Comparison of ENCODE assay signal across 21 mouse cellular contexts in genomic region chr4:53150516-53150915, GRCm38 (mm10). TPM values are rescaled to one million over a fixed set of nuclear protein-coding genes. Genes with fewer than 3 reads are reported as not detected.
DNase-seq lines count a peak whose midpoint lies in the region; ATAC-seq and TF ChIP-seq lines count a peak whose summit lies in the region.
"Had no signal": no experiment of that assay in that cellular context is flagged by ENCODE, and none has a peak within 500 bp of the region (broad histone marks: within the 10 kb centered on the region; RNA-seq: fewer than 3 reads in every experiment).

No protein-coding gene starts in this region.

- no peaks in the 10 kb centered on the region for H3K27me3 ChIP-seq in liver, adult 2 months (ENCODE audit: control insufficient read depth, insufficient read depth, low read length)
- no peaks in the 10 kb centered on the region for H3K27me3 ChIP-seq in liver, embryonic 11.5 days (replicated peaks; ENCODE audit: control insufficient read depth, insufficient read depth, low read length)
- peaks cover 5% of the 10 kb centered on the region for H3K27me3 ChIP-seq in CH12.LX (replicated peaks)
- no peaks in the 10 kb centered on the region for H3K27me3 ChIP-seq in midbrain, embryonic 14.5 days (ENCODE audit: control insufficient read depth, insufficient read depth, low read length)
- H3K27me3 ChIP-seq: kidney, embryonic 15.5 days; liver, embryonic 13.5 days; neural tube, embryonic 12.5 days had no signal

- peaks cover 29% of the 10 kb centered on the region for H3K79me2 ChIP-seq in liver, adult 2 months (ENCODE audit: control insufficient read depth, insufficient read depth, low read length)
- H3K79me2 ChIP-seq in CH12.LX (replicated peaks; ENCODE audit: control insufficient read depth, extremely low read depth, insufficient read depth, poor library complexity, severe bottlenecking): no peaks in the 10 kb centered on the region

- 60% methylated on average over 8 of the region's 8 CpGs for WGBS in liver, adult 2 months
- WGBS in liver, embryonic 11.5 days: 80% methylated on average over 8 of the region's 8 CpGs
- WGBS in midbrain, embryonic 14.5 days: 39% methylated on average over 8 of the region's 8 CpGs

- TF ChIP-seq RAD21 in CH12.LX (IDR thresholded peaks at IDR 0.05; ENCODE audit: low read depth, low read length): no peak

- peak; percentile 53; the same call in 1 of the 2 replicates for TF ChIP-seq EP300 in CH12.LX (IDR thresholded peaks at IDR 0.05; ENCODE audit: low read length)

- H3K27ac ChIP-seq in liver, adult 2 months (replicated peaks; ENCODE audit: insufficient read depth, low read depth, low read length): no peak overlapping the region
- H3K27ac ChIP-seq in liver, embryonic 11.5 days (ENCODE audit: low read depth, low read length): no peak overlapping the region
- no peak overlapping the region for H3K27ac ChIP-seq in CH12.LX (ENCODE audit: insufficient read depth, low read depth)
- 0 out of 2 replicates have a peak overlapping the region, but pooled peaks have one; percentile 8 for H3K27ac ChIP-seq in midbrain, embryonic 14.5 days (replicated peaks; ENCODE audit: low read depth, low read length)
- H3K27ac ChIP-seq: gastrocnemius, adult 2 months; kidney, embryonic 15.5 days; liver, embryonic 13.5 days; neural tube, embryonic 12.5 days had no signal

- no peak overlapping the region for H3K9ac ChIP-seq in liver, adult 2 months (ENCODE audit: low read depth, low read length)
- H3K9ac ChIP-seq in liver, embryonic 11.5 days (ENCODE audit: low read depth, low read length): no peak overlapping the region
- no peak overlapping the region for H3K9ac ChIP-seq in CH12.LX (ENCODE audit: insufficient read depth, low read depth)
- no peak overlapping the region for H3K9ac ChIP-seq in midbrain, embryonic 14.5 days (replicated peaks; ENCODE audit: low read length)
- H3K9ac ChIP-seq: forebrain, postnatal 0 days; kidney, embryonic 15.5 days; liver, embryonic 13.5 days; neural tube, embryonic 12.5 days had no signal

- TF ChIP-seq CTCF in liver, adult 2 months (IDR thresholded peaks at IDR 0.05; ENCODE audit: low read depth, low read length): no peak
- no peak for TF ChIP-seq CTCF in CH12.LX (conservative IDR thresholded peaks at IDR 0.05 in 1 of 2, IDR thresholded peaks at IDR 0.05 in 1 of 2; ENCODE audit: low read depth in 2 of 2, low read length in 2 of 2)

- DNase-seq in liver, adult 2 months (ENCODE audit: extremely low read depth, low read depth, low spot score): peak; percentile 53
- no peak for DNase-seq in liver, embryonic 11.5 days (ENCODE audit: low spot score)
- DNase-seq in CH12.LX (ENCODE audit: extremely low read depth): peak; percentile 86
- peak; percentile 55 for DNase-seq in midbrain, embryonic 14.5 days
- DNase-seq in heart, adult 18-20 months: no peak
- DNase-seq in layer of hippocampus, postnatal 25 days (ENCODE audit: extremely low spot score in 1 of 2, low spot score in 1 of 2): no peak
- DNase-seq: cerebellum, adult 11-12 months; cerebellum, postnatal 25 days; forebrain, postnatal 0 days; gastrocnemius, adult 2 months; layer of hippocampus, postnatal 36 days; left cerebral cortex, postnatal 4 days; liver, embryonic 13.5 days; retina, postnatal 1 day; right cerebral cortex, postnatal 4 days; thymus, postnatal 4 days had no signal

- H3K36me3 ChIP-seq in liver, adult 2 months (ENCODE audit: control insufficient read depth, insufficient read depth, low read length): no peaks in the 10 kb centered on the region
- H3K36me3 ChIP-seq in liver, embryonic 11.5 days (ENCODE audit: control insufficient read depth, insufficient read depth, low read length): no peaks in the 10 kb centered on the region
- H3K36me3 ChIP-seq in CH12.LX (replicated peaks in 1 of 2; ENCODE audit: control insufficient read depth in 1 of 2, insufficient read depth in 1 of 2, low read length in 1 of 2): no peaks in the 10 kb centered on the region
- H3K36me3 ChIP-seq in midbrain, embryonic 14.5 days (ENCODE audit: control insufficient read depth, insufficient read depth, low read length): no peaks in the 10 kb centered on the region
- H3K36me3 ChIP-seq: kidney, embryonic 15.5 days; liver, embryonic 13.5 days; neural tube, embryonic 12.5 days had no signal

- ATAC-seq in liver, embryonic 11.5 days (replicated peaks; ENCODE audit: low FRiP score): no peak
- peak; percentile 19; the same call in 1 of the 2 replicates for ATAC-seq in common myeloid progenitor, adult 5-6 weeks (replicated peaks; ENCODE audit: low read depth, poor library complexity, severe bottlenecking)
- no peak for ATAC-seq in midbrain, embryonic 14.5 days (ENCODE audit: low FRiP score, low TSS enrichment)
- ATAC-seq in erythroid progenitor cell, adult 5-6 weeks (replicated peaks; ENCODE audit: low FRiP score, poor library complexity, severe bottlenecking): no peak
- ATAC-seq: forebrain, postnatal 0 days had no signal

- no peak overlapping the region for H3K4me3 ChIP-seq in liver, adult 2 months (ENCODE audit: insufficient read depth, low read depth, low read length)
- no peak overlapping the region for H3K4me3 ChIP-seq in liver, embryonic 11.5 days (ENCODE audit: low read depth, low read length)
- H3K4me3 ChIP-seq in CH12.LX (replicated peaks in 1 of 3; ENCODE audit: low read depth in 2 of 3, low read length in 2 of 3, poor library complexity in 1 of 3): no peak overlapping the region
- H3K4me3 ChIP-seq in midbrain, embryonic 14.5 days (replicated peaks; ENCODE audit: low read depth, low read length): no peak overlapping the region
- H3K4me3 ChIP-seq: gastrocnemius, adult 2 months; kidney, embryonic 15.5 days; liver, embryonic 13.5 days; neural tube, embryonic 12.5 days had no signal

- in situ Hi-C loops in CH12.LX (cut with MboI; ENCODE audit: low pct_ligation_motif_present, low pct_unique_long_range_greater_than_20kb, low sequenced_read_pairs): no loop called here

- H3K4me1 ChIP-seq in liver, adult 2 months (ENCODE audit: control insufficient read depth, insufficient read depth, low read length): peaks cover 58% of the 10 kb centered on the region
- peaks cover 3% of the 10 kb centered on the region for H3K4me1 ChIP-seq in liver, embryonic 11.5 days (replicated peaks; ENCODE audit: control insufficient read depth, insufficient read depth, low read length)
- H3K4me1 ChIP-seq in CH12.LX (ENCODE audit: control insufficient read depth in 1 of 2, insufficient read depth in 2 of 2): peaks cover 12 to 51% of the 10 kb centered on the region in 2 experiments
- peaks cover 16% of the 10 kb centered on the region for H3K4me1 ChIP-seq in midbrain, embryonic 14.5 days (ENCODE audit: control insufficient read depth, insufficient read depth, low read length)
- H3K4me1 ChIP-seq: kidney, embryonic 15.5 days had no signal

- no peak for TF ChIP-seq POLR2A in liver, adult 2 months (IDR thresholded peaks at IDR 0.05; ENCODE audit: extremely low read depth, insufficient read depth, low read length)
- TF ChIP-seq POLR2A in CH12.LX (IDR thresholded peaks at IDR 0.05; ENCODE audit: low read depth, low read length): no peak

- dilution Hi-C loops in CH12.LX (cut with MboI; ENCODE audit: extremely low pct_ligation_motif_present, extremely low pct_unique_long_range_greater_than_20kb, low sequenced_read_pairs): no loop called here

- no peaks in the 10 kb centered on the region for H3K9me3 ChIP-seq in liver, embryonic 11.5 days (ENCODE audit: control insufficient read depth, low read length)
- H3K9me3 ChIP-seq in CH12.LX (replicated peaks; ENCODE audit: low read length): no peaks in the 10 kb centered on the region
- H3K9me3 ChIP-seq in midbrain, embryonic 14.5 days (ENCODE audit: control insufficient read depth, low read length): no peaks in the 10 kb centered on the region
- H3K9me3 ChIP-seq: G1E; kidney, embryonic 15.5 days; liver, embryonic 13.5 days; neural tube, embryonic 12.5 days had no signal

- no peak overlapping the region for H3K4me2 ChIP-seq in liver, embryonic 11.5 days
- H3K4me2 ChIP-seq in CH12.LX (ENCODE audit: insufficient read depth, low read depth, poor library complexity, severe bottlenecking): peak overlapping the region; percentile 60; the same call in 1 of the 2 replicates
- 0 out of 2 replicates have a peak overlapping the region, but pooled peaks have one; percentile 3 for H3K4me2 ChIP-seq in midbrain, embryonic 14.5 days (ENCODE audit: low read length)
- H3K4me2 ChIP-seq: kidney, embryonic 15.5 days; liver, embryonic 13.5 days; neural tube, embryonic 12.5 days had no signal

TF ChIP-seq in CH12.LX, 34 proteins besides CTCF, POLR2A, EP300 and RAD21 (continues in another document):
- TF ChIP-seq MAZ (IDR thresholded peaks at IDR 0.05; ENCODE audit: low read depth, low read length): no peak
- TF ChIP-seq TCF12 (IDR thresholded peaks at IDR 0.05; ENCODE audit: low read depth, low read length): 0 out of 2 replicates have a peak, but pooled peaks have one; percentile 38
- peak; percentile 65 for TF ChIP-seq IRF4 (IDR thresholded peaks at IDR 0.05; ENCODE audit: low read depth, low read length)
- no peak for TF ChIP-seq ZKSCAN1 (IDR thresholded peaks at IDR 0.05; ENCODE audit: borderline replicate concordance, low read depth, low read length)
- TF ChIP-seq MEF2A (IDR thresholded peaks at IDR 0.05; ENCODE audit: borderline replicate concordance, low read depth, low read length): peak; percentile 70; the same call in 1 of the 2 replicates
- TF ChIP-seq GABPA (IDR thresholded peaks at IDR 0.05; ENCODE audit: insufficient replicate concordance, low read depth, low read length): no peak
- 0 out of 2 replicates have a peak, but pooled peaks have one; percentile 22 for TF ChIP-seq SIN3A (IDR thresholded peaks at IDR 0.05; ENCODE audit: low read length)
- TF ChIP-seq MAFK (IDR thresholded peaks at IDR 0.05; ENCODE audit: insufficient replicate concordance, low read length): 0 out of 2 replicates have a peak, but pooled peaks have one; percentile 64
- no peak for TF ChIP-seq ZNF384 (IDR thresholded peaks at IDR 0.05; ENCODE audit: low read depth, low read length)
- TF ChIP-seq BHLHE40 (IDR thresholded peaks at IDR 0.05; ENCODE audit: low read depth, low read length): peak; percentile 60
- no peak for TF ChIP-seq PAX5 (IDR thresholded peaks at IDR 0.05; ENCODE audit: low read length)

RNA-seq across cellular contexts. Expression of gene Abca1, which starts 9.2 kb away (rescaled TPM):
- total RNA-seq in liver, adult 2 months (2014; rRNA removed): 65.4 and 89.1 TPM in 2 replicates
- 17.1 and 21.0 TPM in 2 replicates for polyA plus RNA-seq in liver, adult 2 months (2012; rRNA removed)
- polyA plus RNA-seq in liver, embryonic 11.5 days (2014; fragmentation: Nextera tagmentation; extraction: Ambion mirVana): 16.3 and 17.5 TPM in 2 replicates
- total RNA-seq in CH12.LX (2012; rRNA removed) (0.08 and 0.13 TPM in 2 replicates), CH12.LX (2014; rRNA removed) (0.35 and 0.46 TPM in 2 replicates)
- 0.46 and 0.55 TPM in 2 replicates for polyA plus RNA-seq in CH12.LX (2012; ENCODE audit: insufficient read length, low read depth)
- total RNA-seq in common myeloid progenitor, adult 5-6 weeks (2017): 7.6 and 11.4 TPM in 2 replicates
- 9.0 and 16.9 TPM in 2 replicates for polyA plus RNA-seq in midbrain, embryonic 14.5 days (2014; fragmentation: Nextera tagmentation; extraction: Ambion mirVana)
- total RNA-seq in heart, adult 18-20 months (2021): 10 to 100 TPM; 15.8 to 17.9 TPM
- total RNA-seq in layer of hippocampus, postnatal 25 days (2021): 10 to 100 TPM; 20.3 to 25.1 TPM
- 1.3 and 3.2 TPM in 2 replicates for total RNA-seq in erythroid progenitor cell, adult 5-6 weeks (2015; ENCODE audit: low replicate concordance)
- 2.8 and 4.5 TPM in 2 replicates for total RNA-seq in erythroid progenitor cell, adult 5-6 weeks (2017; ENCODE audit: low replicate concordance)

Comparison
In these comparisons a context has a peak if more than half of its experiments do, and no peak if none do; other contexts are left out.
1. DNase-seq: peak in liver, adult 2 months (single experiment), CH12.LX (single experiment) and midbrain, embryonic 14.5 days (single experiment); none in liver, embryonic 11.5 days (single experiment), heart, adult 18-20 months (0 of 2) and layer of hippocampus, postnatal 25 days (0 of 2).